Mouse (Mus musculus): ENCODE measurements around the gene Rab5c.

The Rab5c gene

DNA sequence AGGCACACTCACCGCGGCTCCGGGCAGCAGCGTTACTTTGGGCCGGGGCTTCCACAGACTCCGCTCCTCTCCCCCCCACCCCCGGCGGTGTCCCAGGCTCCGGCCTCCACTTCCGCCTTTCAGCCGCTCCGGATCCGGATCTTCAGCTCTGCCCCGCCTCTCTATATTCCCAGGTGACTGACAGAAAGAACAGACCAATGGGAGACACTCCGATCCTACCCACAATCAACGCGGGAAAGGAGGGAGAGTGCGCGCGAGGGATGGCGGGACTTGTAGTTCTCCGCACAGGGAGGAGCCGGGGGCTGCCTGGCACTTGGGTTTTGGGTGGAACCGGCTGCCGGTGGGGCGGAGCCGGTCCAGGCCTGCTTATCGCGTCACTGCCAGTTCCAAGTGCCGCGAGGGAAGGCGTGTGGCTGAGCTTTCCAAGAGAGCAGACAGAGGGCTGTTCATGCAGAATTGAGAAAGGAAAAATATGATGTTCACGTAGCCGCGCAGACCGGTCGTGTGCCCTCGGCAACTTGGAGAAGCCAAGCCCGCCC, at the start of gene Rab5c:
Rab5c (minus strand) TSS at position 150 of the 539 bp plus-strand sequence.
- DNase-seq (ENCODE audit: low spot score), result peak; percentile 99

DNA sequence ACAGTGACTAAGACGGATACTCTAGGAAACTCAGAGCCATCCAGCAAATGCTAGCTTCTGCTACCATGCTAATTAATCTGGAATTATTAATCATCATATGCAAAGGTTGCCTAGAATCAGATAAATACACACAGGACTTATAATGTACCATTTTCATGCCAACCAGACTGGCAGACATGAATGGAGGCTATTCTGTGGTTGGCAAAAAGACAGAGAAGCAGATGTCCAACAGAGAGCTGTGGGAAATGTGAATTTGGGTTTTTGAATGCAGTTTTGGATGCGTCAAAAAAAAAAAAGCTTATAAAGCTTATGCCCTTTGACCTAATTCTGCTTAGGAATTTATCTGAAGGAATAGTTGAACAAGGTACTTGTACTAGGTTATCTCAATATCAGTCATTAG, 47.8 kb upstream of the Rab5c start:
- DNase-seq (ENCODE audit: low spot score), result no peak

DNA sequence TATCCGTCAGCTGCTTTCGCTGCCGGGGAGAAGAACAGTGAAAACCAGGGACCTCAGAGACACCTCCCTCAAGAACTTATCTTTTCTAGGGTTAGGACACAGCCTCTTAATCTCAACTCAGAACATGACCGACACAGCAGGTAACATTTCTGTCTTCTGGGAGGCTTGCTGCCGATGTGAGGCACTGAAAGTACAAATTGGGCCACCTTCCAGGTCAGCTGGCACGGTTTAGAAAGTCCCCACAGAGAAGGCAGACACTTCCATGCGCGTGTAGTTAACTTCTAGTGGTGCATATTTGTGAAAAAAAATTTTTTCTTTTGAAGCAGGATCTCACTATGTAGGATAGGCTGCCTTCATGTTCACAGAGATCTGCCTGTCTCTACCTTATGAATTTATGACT, 46.3 kb upstream of the Rab5c start:
- no peak for DNase-seq (ENCODE audit: low spot score)

DNA sequence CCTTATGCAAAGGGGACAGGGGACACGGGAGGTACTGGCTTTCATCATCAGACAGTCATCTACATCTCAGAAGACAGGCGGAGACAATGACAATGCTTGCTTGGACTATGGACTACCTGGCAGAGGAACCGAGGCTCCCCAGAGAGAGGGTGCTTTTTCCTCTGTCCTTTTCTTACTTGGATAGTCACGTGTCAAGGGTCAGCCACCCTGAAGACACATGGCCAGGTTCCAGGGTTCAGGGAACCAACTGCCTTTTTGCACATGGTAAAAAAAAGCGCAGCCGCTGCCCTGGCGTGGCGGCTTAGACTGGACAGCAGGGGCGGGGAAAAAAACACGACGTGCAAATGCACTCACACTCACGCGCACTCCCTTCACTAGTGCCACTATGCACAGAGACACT, 44.6 kb upstream of the Rab5c start:
- DNase-seq (ENCODE audit: low spot score), result no peak

DNA sequence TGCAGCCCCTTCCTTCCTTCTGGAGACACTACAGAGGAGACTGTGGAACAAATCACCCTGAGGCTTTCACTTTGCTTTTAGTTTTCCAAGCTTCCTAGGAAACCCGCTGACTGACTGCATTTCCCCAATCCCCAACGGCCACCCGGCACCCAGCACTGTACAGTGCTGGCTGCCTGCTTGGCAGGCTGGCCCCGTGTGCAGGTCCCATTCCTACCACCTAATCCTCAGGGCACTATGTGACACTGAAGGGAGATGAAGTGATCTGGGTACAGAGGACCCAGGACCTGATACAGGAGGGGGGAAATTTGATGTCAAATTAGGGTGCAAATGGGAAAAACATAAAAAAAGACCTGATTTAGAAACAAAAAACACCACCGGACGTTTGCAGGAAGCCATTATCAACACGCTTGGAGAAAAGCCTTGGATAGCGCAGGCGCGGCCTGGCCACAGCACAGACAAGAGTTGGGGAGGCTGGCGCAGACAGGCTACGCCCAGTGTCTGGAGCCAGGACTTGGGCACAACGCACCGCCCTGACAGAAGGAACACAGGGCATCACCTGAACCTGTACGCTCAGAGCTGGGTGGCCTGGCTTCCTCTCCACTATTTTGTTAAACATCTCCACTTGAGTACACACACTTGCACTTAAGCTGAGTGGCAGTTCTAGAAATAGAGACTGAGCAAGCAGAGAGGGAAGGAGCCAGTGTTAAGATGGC, 43.9 kb upstream of the Rab5c start:
- no peak for DNase-seq (ENCODE audit: low spot score)

DNA sequence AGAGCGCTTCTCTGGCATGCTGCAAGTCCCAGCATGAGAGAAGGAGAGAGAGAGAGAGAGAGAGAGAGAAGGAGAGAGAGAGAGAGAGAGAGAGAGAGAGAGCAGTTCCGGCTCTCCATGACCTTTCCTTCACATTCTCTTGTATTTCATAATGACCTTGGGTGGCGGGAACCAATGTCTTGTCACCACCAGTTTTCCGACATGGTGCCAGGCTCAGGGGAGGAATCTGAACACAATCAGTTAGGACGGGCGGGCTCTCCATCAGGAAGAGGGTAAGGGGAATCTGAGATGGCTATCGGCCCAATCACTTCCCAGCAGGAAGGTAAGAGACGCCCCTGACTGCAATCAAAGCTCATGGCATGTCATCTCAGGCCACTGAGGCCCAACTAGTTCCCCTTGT, 42.2 kb upstream of the Rab5c start:
- DNase-seq (ENCODE audit: low spot score), result no peak

DNA sequence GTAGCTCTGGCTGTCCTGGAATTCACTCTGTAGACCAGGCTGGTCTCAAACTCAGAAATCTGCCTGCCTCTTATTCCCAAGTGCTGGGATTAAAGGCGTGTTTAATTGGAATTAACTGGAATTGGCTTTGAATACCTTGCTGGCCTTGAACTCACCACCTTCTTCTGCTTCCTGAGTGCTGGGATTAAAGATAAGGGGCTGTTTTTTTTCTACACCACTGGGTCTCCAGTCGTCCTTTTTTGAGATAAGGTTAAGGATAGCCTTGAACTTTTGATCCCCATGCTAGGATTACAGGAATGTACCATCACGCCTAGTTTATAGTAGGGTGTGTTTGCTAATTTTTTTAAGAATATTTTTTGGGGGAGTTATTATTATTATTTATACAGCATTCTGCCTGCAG, 40.1 kb upstream of the Rab5c start:
- DNase-seq (ENCODE audit: low spot score), result no peak

DNA sequence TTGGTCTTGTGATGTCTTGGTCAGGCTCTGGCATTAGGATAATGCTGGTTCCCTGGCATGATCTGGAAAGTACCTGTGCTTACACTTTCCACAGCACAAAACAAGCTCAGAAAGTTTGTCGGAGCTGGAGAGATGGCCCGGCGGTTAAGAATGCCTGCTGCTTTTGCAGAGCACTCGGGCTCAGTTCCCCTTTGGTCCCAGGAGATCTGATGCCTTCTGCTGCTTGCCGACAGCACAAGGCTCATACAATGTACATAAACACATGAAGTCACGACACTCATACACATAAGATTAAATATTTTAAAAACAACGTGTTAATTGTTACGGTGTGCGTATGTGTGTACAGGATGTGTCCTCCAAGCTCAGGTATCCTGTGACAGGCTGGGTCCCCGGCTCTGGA, 37.9 kb upstream of the Rab5c start:
- no peak for DNase-seq (ENCODE audit: low spot score)

DNA sequence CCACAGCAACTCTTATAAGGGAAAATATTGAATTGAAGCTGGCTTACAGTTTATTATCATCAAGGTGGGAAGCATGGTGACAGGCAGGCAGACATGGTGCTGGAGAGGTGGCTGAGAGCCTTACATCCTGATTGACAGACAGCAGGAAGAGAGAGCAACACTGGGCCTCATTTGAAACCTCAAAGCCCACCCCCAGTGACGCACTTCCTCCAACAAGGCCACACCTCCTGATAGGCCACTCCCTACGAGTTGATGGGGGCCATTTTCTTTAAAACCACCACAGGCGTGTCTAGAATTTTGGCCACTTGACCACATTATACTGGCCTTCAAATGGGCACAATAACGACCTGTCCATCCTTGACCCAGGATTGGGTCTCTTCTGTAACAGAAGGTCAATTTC, 36.2 kb upstream of the Rab5c start:
- no peak for DNase-seq (ENCODE audit: low spot score)

DNA sequence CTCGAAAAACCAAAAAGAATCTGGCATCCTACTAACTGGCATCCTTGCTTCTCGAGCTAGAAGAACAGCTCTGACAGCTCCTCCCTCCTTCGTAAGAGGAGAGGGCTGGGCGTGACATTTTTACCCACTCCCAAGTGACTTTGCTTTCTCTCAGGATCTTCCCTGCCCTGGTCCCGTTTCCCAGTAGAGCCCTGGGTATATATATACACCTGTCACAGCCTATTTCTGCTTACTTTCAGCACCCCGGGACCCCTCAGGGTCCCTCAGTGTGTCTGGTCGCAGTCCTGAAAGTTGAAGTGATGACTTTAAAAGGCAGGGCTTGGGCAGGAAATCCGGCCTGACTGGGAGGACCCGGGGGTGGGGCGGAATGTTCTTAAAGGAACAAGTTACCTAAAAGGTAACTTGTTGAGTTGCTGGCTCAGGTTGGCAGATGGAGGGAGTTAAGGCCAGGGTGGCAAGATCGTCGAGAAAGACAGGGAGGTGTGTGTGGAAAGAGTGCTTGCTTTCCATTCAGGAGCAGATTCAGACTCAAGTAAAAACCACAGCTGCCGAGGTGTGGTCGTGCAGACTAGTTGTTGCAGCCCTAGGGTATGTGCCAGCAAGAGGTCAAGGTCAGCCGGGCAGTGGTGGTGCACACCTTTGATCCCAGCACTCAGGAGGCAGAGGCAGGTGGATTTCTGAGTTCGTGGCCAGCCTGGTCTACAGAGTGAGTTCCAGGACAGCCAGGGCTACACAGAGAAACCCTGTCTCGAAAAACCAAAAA, 32.8 kb upstream of the Rab5c start, which contains the start of gene Ghdc:
Ghdc (minus strand) TSS at position 312 of the 763 bp plus-strand sequence.
- DNase-seq (ENCODE audit: low spot score), result no peak

DNA sequence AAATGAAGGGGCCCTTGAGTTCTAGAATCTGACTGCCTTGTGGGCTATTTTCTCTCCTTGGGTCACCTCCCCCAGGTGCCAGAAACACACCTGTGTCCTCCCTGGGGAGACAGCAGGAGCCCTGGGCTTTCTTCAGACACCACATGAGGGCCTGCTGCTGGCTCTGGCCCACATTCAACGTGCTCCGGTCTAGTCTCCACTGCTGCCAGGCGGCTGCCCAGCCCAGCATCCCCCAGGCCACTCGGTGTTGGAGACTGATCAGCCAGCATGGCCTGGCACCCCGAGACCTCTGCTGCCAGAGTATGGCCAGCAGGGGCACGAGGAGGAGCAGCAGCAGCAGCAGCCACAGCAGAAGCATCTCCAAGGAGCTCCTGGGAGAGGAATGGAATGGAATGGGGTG, 32.0 kb upstream of the Rab5c start:
- DNase-seq (ENCODE audit: low spot score), result no peak

DNA sequence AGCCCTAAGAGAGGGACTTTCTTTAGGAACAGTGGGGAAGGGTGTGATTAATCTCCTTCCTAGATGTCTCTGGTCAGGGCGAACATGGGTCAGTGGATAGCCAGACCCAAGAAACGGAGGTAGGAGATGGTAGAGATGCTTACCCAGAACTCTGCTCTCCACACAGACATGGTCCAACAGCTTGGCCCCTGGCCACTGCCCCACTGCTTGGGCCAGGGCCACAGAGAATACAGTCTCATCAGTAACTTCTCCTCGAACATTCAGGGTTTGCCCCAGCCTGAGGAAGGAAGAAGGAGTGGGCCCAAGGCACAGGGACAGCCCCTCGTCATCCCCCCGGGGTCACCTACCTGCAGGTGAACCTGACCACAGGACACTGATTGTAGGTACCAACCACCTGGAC, 29.9 kb upstream of the Rab5c start:
- DNase-seq (ENCODE audit: low spot score), result no peak

DNA sequence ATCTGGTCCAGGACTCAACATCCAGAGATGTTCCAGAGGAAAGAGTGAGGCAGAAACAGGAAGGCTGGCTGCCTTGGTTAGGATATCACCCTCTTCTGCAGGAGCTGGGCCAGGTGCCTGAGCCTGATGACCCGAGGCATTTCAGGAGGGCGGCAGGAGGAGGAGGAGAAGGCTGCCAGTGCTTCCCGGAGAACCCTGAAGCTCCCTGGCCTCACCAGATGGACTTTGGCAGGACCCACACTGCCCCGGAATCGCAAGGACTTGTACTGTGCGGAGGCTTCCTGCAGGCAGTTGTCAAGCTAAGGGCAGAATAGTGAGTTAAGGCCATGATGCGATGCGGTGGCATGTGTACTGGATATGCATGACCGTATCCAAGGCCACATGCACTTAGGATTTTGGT, 28.7 kb upstream of the Rab5c start:
- DNase-seq (ENCODE audit: low spot score), result no peak

DNA sequence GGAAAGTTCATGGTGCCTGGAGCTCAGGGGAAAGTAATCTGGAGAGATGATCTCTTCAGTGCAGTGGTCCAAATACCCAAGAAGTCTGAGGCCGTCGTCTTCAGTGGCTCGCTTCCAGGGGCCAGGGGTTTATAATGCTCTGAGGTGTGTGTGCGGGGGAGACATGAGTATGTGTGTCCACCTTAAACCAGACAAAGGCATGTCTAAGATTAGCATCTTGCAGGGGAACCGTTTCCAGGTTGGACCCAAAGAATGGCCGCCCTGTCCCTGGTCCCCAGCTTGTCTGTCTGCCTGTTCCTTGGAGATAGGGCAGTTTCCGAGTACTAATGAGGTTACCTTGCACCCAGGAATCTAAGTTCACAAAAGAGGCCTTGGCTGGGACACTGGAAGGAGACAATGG, 24.8 kb upstream of the Rab5c start, which contains the start of gene Hcrt:
Hcrt (minus strand) TSS at position 101 of the 400 bp plus-strand sequence.
- DNase-seq (ENCODE audit: low spot score), result no peak

DNA sequence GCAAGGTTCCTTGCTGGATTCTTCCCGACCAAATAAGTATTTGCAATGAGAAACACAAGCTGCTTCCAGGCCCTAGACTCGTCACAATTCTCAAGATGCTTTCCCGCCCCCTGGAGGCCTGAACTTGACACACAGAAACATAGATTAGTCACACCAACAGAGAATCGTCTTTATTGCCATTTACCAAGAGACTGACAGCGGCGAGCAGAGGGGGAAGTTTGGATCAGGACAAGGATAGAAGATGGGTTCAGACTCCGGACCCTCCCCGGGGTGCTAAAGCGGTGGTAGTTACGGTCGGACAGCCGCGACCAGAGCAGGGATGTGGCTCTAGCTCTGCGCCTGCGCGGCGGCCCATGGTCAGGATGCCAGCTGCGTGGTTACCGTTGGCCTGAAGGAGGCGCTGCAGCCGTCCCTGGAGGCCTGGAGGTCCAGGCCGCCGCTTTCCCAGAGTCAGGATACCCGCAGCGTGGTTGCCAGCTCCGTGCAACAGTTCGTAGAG, 23.6 kb upstream of the Rab5c start:
- peak; percentile 78 for DNase-seq (ENCODE audit: low spot score)

DNA sequence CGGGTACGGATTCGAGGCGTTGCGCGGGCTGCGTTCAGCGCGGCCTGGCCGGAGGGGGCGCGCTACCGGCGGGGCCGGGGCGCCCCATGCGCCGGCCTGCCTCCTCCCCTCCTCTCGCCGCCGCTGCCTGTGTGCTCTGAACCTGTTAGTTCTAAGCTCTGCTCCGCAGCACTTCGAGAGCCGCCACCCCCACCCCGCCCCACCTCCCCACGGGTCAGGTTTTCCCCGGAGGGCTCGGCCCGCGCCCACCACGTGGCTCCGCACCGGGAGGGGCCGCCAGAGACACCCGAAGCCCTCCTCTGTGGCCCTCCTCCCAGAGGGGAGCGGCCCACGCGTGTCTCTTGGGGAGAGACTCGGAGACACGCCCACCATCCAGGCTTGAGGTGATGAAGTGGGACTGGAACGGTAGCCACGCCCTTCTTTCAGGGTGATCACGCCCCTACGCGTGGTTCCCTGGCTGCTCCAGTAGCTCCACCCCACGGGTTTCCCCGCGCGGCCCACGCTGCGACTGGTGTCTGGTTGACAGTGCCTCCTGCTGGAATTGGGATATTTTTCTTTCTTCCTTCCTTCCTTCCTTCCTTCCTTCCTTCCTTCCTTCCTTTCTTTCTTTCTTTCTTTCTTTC, 21.7 kb upstream of the Rab5c start, which contains the start of gene Kcnh4:
Kcnh4 (minus strand) TSS at position 332 of the 623 bp plus-strand sequence.
- DNase-seq (ENCODE audit: low spot score), result peak; percentile 46

DNA sequence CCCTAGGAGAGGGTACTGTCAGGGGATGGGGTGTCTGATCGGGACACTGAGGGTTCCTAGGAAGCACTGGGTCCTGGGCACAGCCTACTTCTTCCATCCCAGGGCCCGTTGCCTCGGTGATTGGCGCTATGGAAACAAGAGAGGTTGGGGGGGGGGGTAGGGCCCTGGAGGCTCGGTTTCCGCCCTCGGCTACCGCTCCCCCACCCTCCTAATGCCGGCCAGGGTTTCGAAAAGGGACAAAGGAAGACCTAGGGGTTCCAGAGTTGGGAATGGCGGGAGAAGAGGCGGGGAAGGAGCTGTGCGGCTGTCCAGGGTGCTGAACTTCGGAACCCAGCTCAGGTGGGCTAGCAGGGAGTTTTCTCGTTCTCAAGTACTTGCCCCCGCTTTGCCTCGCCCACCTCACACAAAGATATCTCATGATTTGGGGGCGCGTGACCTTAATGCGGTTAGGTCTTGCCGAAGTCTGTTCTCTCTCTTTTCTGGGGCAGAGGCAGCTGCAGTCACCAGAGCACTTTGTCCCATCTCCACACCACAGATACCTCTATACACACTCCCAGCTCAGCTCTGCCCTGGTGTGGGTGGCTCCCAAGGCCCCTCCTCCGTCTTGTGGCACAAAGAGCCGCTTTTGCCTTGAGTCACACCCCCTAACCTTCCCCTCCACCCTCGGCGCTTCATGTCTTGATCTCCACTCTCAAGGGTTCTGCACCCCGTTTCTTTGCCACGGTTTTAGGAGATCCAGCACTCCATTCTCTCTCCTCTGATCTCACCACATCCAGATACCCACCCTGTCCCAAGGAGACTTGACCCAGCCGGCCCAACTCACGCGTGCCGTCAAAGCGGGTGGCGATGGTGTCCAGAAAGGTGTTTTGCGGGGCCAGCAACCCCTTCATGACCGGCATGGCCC, 20.9 kb upstream of the Rab5c start:
- no peak for DNase-seq (ENCODE audit: low spot score)

DNA sequence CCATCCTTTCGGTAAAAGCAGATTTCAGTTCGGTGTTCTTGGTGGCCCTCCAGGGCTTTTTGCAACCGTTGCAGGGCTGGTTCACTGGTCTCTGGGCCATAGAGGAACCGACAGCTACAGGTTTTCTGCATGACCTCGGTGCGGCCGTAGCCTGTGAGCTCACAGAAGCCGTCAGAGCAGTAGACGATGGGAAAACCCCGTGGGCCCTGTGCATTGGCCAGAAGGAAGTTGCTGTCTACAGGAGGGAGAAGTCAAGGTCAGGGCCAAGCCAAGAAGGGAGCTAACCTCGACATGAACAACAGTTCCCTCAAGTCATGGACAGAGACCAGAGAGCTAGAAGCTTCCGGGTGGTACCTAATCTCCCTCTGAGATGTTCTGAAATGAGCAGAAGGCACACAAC, 19.6 kb upstream of the Rab5c start:
- no peak for DNase-seq (ENCODE audit: low spot score)

DNA sequence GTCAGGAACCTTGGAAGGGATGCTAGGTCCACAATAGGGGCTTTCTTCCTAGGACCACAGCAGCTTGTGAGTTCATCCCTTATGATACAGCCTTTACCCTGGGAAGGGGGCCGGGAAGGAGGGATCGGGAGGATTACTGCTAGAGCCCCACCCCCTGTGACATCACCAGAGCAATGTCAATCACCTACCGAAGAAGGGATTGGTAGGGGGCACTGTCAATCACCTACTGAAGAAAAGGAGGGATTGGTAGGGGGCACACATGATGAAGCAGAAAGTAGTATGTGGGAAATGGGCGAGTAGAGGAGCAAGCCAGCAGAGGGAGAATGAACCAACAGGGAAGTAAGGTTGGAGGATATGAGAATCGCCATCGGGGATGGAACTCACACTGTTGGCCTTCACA, 18.5 kb upstream of the Rab5c start:
- no peak for DNase-seq (ENCODE audit: low spot score)

DNA sequence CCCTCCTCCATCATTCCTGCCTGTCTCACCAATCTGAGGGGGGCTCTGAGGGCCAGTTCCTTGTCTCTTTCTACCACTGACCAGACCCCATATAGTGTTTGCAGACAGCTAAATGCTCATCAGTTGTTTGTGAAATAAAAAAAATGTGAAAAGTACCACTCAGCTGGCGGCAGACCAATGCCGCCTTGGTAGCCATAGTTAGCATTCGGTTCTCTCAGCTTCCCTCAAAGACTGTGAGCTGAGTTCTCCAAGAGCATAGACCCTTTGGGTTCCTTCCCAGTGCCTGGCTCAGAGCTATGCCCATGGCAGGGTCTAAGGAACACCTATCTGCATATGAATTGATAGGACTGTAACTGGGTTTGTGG, 16.7 kb upstream of the Rab5c start:
- no peak for DNase-seq (ENCODE audit: low spot score)

DNA sequence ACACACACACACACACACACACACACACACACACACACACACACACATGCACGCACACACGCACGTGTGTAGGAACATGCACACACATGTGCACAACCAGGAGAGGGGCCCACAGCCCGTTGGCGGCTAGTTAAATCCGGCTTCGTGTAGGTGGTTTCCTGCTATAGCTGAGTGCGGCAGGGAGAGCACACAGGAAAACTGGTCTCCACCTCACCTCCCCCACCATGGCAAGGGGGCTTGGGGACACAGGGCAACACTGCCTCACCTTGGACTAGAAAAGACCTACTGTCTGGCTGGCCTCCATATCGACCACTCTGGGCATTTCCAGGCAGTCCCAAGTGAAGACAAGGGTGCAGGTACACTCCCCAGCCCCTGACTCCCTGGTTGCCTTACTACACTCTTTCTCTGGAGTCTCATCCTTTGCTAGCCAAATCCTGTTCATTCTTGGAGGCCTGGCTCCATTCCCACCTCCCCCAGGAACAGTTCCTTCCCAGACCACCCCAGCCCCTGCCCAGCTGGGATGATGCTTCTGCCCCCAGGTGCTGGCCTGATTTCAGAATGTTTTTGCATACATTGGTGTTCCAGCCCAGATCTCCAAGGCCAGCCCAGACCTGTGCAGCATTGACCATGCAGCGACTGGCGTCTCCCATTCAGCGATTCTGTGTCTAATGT, 16.1 kb upstream of the Rab5c start:
- DNase-seq (ENCODE audit: low spot score), result no peak

Measured in layer of hippocampus, adult 9-10 months (tissue).